Mouse (Mus musculus): Measurements from ENCODE around the gene Lrwd1.

DNA sequence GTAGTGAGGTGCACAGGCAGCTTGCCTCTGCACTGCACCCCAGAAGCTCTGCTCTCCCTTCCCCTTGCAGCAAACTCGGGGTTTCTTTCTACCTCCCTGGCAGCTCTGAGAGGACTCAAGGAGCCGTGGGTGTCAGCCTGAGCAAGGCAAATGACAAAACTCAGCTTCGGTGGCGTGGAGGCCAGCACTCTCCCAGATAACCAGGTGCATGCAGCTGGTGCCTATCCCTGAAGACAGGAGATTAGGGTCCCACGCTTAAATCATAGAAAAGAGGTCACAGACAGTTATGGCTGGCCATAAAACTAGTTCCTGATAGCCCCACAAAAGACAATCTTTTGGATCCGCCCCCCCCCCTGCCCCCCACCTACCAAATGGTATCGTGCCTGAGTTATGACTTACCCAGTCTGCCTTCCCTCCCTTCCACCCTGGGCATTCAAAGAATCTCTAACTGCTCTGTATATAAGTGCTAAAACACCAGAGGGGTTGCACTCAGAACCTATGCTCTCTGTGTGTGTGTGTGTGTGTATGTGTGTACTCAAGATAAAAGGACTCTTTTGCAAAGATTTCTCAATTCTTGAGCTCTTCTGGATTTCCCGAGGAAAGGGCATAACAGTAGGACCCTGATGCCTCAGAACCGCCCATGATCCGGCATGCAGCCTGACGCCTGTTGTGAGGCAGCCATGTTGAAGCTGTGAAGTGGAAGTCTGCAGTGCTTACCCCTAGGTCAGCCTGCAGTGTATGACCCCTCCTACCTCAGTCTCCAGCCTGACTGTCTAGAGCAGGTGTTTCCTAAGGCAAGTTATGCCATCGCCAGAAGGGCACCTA, 8.9 kb upstream of the Lrwd1 start:
- TF ChIP-seq CTCF (IDR thresholded peaks at IDR 0.05; ENCODE audit: borderline replicate concordance, insufficient read depth, low read length) (no peak), POLR2A (IDR thresholded peaks at IDR 0.05; ENCODE audit: low read depth, low read length) (no peak)

Measured in embryonic fibroblast, embryonic 13.5 days (primary cell).